Mouse (Mus musculus) brain, embryonic 18.5 days (tissue): ENCODE results near the gene Zwilch.
A peak's percentile ranks its signal among the peaks of the same experiment; 100 is the strongest.

Experiments
- DNase-seq: peaks from one replicate; pipeline ENCODE4 v3.0.0-alpha.2; 2012; ENCODE audit warnings: low read depth, low spot score

Gene Zwilch

DNA sequence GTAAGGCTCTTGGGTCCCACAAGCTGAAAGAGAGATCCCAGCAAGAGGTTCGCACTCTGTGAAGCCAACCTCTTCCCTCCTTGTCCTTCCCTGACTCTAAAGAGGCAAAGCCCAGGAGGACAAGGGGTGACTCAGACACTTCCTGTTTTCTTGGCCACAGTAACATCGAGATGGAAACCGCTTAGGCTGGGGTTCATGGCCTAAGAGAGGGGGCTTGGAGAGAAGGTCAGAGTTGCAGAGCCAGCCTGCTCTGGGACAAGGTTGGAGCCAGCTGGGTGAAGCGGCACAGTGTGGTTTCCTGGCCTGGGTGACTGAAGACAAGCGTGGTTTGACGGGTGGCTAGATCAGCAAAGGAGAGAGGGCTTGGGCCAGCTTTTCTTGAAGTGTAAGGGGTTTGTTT is 67.6 kb downstream of the Zwilch start:
- DNase-seq: no peak

DNA sequence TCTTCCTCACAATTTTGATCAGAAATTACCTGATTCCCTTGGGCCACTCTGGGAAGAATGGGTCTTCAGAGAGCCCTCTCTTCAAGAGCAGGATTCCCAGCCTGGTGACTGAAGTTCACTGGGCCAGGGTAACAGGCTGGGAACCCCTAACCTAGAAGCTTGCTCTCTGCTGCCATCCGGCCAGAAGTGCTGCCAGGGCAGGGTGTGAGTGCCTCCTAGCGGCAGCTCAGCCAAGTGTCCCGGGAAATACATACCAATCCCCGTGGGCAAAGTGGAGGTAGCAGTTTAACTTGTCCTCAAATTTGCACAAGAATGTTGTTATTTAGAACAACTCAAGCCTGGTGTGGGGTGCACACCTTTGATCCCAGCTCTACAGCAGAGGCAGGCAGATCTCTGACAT is 72.5 kb downstream of the Zwilch start:
- DNase-seq: no peak

DNA sequence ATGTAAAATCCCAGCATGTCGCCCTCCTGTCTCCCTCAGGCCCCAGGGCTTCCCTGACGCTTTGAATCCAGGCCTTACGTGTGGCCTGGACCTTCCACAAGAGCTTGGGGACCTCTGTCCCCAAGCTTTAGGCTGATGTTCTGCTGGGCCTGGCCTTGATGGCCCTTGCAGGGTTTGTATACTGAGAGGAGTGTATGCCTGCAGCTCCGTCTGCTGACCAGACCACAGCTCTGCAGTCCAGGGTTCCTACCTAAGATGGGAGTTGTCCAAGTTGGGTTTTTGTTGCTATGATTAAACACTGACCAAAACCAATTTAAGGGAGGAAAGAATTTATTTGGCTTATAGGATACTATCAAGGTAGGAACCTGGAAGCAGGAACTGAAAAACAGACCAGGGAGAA is 74.6 kb downstream of the Zwilch start:
- no peak for DNase-seq

DNA sequence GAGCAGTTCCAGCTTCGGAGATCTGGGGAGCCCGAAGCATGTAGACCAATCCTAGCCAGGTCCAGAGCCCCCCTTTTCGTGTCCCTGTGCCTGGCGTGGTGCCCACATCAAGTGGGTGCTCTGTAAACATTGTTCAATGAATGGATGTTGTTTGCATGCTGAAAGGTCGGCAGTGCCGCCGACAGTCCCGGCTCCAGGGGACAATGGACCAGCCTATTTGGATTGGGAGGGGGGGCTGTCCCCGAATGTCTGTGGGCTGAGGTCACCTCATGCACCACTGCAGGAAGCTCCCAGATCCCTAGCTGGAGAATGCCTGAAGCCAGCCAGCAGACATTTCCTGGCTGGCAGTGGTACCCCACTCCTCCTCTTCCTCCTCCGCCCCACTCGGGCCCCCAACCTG is 78.8 kb downstream of the Zwilch start:
- DNase-seq: no peak

DNA sequence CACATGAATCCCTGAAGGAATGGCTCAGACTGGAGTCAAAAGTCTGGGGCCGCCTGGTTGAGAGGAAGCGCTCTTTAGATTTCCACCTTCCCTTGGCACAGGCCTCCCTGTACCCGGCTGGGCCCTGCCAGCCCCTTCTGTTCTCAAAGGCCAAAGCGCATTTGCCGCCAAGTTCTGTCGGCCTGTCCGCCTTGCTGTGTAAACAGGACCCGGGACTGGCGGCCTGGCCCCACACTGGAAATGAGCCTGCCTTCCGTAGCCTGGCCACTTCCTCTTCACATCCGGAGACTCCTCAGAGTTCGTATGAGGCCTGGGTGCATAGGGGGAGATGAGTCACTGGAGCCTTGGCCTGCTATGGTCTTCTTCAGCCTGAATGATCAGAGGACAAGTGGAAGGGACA is 83.9 kb downstream of the Zwilch start:
- no peak for DNase-seq

DNA sequence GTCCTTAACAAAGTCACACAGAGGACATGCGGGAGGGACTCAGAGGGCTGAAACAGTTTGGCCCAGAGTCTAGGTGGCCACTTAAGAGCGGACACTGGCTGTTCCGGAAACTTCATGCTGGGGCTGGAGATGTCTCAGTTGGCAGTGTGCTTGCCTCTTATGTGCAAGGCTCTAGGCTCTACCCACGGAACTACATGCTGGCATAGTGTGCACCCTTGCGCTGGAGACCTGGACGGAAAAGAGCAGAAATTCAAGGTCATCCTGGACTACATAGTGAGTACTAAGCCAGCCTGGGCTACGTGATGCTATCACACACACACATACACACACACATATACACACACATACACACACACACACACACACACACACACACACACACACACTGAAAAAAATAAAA is 84.6 kb downstream of the Zwilch start:
- no peak for DNase-seq

DNA sequence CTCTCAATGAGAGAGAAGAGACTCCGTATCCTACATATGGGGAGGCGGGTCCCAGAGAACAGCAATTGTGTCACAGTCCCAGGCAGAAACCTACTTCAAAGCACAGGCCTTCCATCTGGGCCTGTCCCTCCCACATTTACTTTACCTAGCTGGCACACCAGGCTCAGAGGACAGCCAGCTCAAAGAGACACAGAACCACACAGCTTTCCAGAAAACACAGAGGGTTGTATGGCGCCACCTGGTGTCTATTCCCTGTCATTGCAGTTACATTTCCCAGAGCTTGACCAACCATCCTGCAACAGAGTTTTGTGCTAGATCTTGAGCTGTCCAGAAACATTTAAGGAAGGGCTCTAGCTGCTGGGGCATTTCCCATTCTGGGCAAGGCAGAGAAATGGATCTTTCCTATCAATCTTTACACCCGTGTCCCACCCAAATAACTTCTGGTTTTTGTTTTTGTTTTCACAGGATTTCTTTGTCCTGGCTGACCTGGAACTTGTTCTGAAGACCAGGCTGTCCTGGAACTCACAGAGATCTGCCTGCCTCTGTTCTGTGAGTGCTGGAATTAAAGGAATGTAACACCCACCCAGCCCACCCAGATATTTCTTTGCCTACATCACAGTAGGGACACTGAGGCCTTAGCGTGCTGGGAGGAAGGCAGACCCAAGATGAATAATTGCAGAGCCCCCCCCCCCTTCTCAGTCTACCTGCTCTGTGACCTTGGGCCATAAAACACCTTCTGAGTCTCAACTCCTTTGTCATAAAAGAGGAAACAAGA is 85.3 kb downstream of the Zwilch start:
- peak; percentile 26 for DNase-seq
